Mouse (Mus musculus): ENCODE results near the gene Glb1.
"Not testable (repeated sequence)": the region's sequence is repeated elsewhere in the genome, so short reads cannot be mapped to it uniquely, and the experiment has no call there.

Gene Glb1

GRCm38 (mm10) chr9:114400949-114401684 is at the start of gene Glb1, which contains the start of gene Tmppe:
TSS of gene Glb1 (plus strand) at chr9:114401076.
TSS of gene Tmppe (plus strand) at chr9:114401105.
- peak; percentile 84 for DNase-seq (ENCODE audit: low spot score)

- peak; percentile 84 for DNase-seq (ENCODE audit: low spot score)
These were observed 32.9 kb upstream of the Glb1 start for GRCm38 (mm10) chr9:114367783-114368470.

- no peak for DNase-seq (ENCODE audit: low spot score)
These were observed 32.4 kb upstream of the Glb1 start for GRCm38 (mm10) chr9:114368471-114368858.

- DNase-seq (ENCODE audit: low spot score) = not testable (repeated sequence)
These were observed 31.5 kb upstream of the Glb1 start for GRCm38 (mm10) chr9:114369389-114369788.

- DNase-seq (ENCODE audit: low spot score) = not testable (repeated sequence)
These were observed 29.2 kb upstream of the Glb1 start for GRCm38 (mm10) chr9:114371717-114372116.

GRCm38 (mm10) chr9:114375276-114375962 is 25.5 kb upstream of the Glb1 start:
- no peak for DNase-seq (ENCODE audit: low spot score)

GRCm38 (mm10) chr9:114377168-114377567 is 23.7 kb upstream of the Glb1 start:
- DNase-seq (ENCODE audit: low spot score) = no peak

- no peak for DNase-seq (ENCODE audit: low spot score)
These were observed 21.0 kb upstream of the Glb1 start for GRCm38 (mm10) chr9:114379871-114380270.

GRCm38 (mm10) chr9:114380881-114381733 is 19.8 kb upstream of the Glb1 start:
- no peak for DNase-seq (ENCODE audit: low spot score)

- no peak for DNase-seq (ENCODE audit: low spot score)
These were observed 17.8 kb upstream of the Glb1 start for GRCm38 (mm10) chr9:114382936-114383710.

GRCm38 (mm10) chr9:114384691-114385090 is 16.2 kb upstream of the Glb1 start:
- DNase-seq (ENCODE audit: low spot score) = no peak

- no peak for DNase-seq (ENCODE audit: low spot score)
These were observed 15.7 kb upstream of the Glb1 start for GRCm38 (mm10) chr9:114385160-114385559.

GRCm38 (mm10) chr9:114387086-114387485 is 13.8 kb upstream of the Glb1 start:
- DNase-seq (ENCODE audit: low spot score) = no peak

- no peak for DNase-seq (ENCODE audit: low spot score)
These were observed 12.6 kb upstream of the Glb1 start for GRCm38 (mm10) chr9:114388288-114388687.

- no peak for DNase-seq (ENCODE audit: low spot score)
These were observed 12.0 kb upstream of the Glb1 start for GRCm38 (mm10) chr9:114388701-114389370.

GRCm38 (mm10) chr9:114389371-114389904 is 11.4 kb upstream of the Glb1 start:
- no peak for DNase-seq (ENCODE audit: low spot score)

- peak; percentile 77 for DNase-seq (ENCODE audit: low spot score)
These were observed 10.7 kb upstream of the Glb1 start, which contains the start of gene Crtap for GRCm38 (mm10) chr9:114389905-114390748. TSS of gene Crtap (minus strand) at chr9:114390675.

GRCm38 (mm10) chr9:114390749-114391075 is 10.2 kb upstream of the Glb1 start:
- DNase-seq (ENCODE audit: low spot score) = no peak

- not testable (repeated sequence) for DNase-seq (ENCODE audit: low spot score)
These were observed 6.7 kb upstream of the Glb1 start for GRCm38 (mm10) chr9:114394136-114394535.

Data from urinary bladder, postnatal 14 days (tissue).